Mouse (Mus musculus) left cerebral cortex, postnatal 4 days (tissue): ENCODE results near the gene Zfp280b. TPM values are rescaled to one million over a fixed set of nuclear protein-coding genes. Genes with fewer than 3 reads are reported as not detected.
A peak's percentile ranks its signal among the peaks of the same experiment; 100 is the strongest.
"Not testable (repeated sequence)": the region's sequence is repeated elsewhere in the genome, so short reads cannot be mapped to it uniquely, and the experiment has no call there.

Experiments used
- DNase-seq: peaks from one replicate; pipeline ENCODE4 v3.0.0-alpha.2; 2022
- intact Hi-C: fragments of 180-260 bp; cut with DNase I; formaldehyde crosslinking; loops from one replicate; pipeline ENCODE4 v1.15.1; 2025
- total RNA-seq, 2 experiments: library from RNA; stranded (reverse); gene quantifications; 2 replicates each; pipeline ENCODE4 v1.2.3; 2021

Zfp280b gene
- 10 to 100 TPM; 10.3 to 11.4 TPM for total RNA-seq

DNA sequence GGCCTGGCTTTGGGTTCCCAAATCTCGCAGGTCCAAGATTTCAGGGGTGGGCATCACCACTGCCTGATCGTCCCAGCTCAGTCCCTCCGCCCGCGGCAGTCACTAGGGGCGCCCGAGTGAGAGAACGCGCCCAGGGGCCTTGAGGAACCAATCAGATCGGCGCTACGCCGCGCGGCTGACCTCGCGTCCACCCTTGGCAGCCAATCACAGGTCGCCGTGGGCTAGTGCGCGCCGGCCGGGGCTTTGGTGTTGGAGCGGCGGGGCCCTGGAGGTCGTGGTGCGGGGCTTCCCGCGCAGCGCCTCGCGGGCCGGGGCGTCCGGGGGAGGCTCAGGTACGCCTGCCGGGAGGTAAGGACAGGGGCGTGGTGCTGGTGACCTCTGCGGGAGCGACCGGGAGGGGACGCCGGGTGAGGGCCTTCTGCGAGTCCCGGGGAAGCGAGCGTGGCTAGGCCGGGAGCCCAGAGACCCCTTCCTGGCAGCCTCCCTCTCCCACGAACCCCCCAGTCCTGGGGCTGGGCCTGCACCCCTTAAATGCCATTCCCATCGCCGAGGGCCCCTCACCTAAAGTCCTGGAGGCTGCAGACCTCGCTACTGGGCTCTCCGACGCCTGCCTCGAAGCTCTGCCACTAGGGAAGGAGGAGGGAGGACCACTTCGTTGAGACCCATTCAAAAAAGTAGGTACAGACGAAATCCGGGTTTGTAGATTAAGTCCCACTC lies at the start of gene Zfp280b:
Zfp280b (plus strand) TSS at position 249 of the 717 bp plus-strand sequence.
- intact Hi-C loops, result loop anchor here (10.0 kb wide), 1 partner anchor 172 kb away; no protein-coding TSS in a partner anchor
- DNase-seq, result peak; percentile 98

DNA sequence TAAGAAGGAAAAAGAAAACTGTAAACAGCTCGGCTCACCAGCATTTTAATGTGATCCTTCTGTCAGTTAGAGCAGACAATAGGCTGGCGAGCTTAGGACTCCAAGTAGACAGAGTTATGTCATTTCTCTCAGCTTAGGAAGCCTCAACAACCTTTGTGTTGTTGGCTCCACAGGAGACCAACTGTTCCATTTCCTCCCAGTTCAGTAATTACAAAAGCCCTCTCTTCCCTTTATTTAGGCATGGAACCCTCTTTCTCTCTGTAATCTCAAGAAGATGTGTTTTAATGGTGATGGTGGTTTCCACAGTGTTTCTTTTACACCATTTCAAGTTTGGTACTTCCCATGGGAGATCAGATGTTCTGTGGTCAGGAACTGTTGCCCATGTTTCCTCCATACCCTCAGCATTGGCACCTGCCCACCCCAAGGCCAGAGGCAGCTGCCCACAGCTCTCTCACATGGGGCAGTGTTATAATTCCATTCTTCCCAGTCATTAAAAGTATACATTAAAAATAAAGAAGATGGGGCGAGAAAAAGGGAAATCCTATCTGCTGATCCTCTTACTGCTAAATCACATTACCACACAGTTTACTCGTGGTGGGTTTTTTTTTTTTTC lies 41.9 kb upstream of the Zfp280b start:
- intact Hi-C loops, result no loop called here
- no peak for DNase-seq

DNA sequence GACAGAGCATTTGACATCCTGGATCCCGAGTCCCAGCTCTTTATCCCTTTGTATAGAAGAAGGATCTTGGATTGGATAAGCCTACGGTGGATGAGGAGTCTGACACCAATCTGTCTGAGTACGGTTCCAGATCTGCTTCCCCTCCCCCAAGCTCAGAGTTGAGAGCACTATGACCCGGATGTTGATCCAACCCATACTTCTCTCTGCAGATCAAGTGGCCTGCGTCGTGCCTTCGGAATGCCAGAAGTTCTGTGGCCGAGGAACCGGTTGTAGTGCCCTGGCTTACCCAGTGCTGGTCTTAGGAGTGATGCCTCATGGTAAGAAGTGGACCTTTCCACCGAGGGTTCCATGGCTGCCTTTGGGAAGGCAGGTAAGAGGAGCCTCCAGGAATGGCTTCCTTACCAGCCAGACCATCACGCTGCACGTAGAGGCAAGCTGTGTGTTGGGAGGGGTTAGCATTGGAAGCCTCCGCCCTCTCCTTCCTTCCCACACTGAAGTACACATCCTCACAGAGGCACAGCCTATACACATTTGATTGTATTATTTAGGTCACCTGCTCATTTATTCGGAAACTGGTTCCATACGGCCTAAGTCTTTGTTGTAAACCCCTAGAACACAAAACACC lies 38.7 kb upstream of the Zfp280b start:
- DNase-seq, result no peak
- intact Hi-C loops, result no loop called here

DNA sequence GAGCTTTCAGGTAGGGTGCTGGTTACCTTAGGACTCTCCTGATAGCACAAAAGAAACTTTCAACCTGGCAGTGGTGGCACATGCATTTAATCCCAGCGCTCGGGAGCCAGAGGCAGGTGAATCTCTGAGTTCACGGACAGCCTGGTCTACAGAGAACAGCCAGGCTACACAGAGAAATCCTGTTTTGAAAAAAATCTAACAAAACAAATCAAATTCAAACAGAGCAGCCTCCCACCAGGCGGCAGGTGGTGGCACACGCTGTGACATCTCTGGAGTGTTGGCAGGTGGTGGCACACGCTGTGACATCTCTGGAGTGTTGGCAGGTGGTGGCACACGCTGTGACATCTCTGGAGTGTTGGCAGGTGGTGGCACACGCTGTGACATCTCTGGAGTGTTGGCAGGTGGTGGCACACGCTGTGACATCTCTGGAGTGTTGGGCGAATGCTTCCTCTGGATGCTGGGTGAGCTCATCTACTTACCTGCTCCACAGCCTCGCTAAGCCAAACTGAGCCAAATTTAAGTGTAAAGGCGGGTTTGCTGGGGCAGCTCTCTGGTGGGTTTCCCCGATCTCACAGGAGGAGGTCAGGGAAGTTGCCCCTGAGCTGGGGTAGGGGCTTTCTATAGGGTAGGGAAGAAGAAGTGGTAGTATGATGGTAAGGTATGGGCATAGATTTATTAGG lies 37.8 kb upstream of the Zfp280b start:
- intact Hi-C loops, DNase-seq: not testable (repeated sequence)

DNA sequence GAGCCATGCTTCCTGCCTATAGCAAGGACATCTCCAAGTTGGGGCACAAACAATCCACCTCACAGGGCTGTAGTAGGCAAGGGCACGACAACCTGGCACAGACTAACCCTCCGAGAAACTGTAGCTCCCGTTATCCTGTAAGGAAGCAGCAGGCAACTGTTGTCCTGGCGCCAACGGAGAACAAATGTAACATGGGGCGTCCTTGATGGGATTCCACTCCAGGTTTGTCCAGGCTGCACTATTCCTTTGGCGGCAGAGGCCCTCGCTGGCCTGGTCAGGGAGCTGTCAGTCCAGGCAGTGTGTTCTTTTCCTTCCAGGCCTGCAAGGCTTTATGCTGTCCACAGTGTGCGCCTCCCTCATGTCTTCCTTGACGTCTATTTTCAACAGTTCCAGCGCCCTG lies 37.0 kb upstream of the Zfp280b start:
- intact Hi-C loops, result no loop called here
- no peak for DNase-seq

DNA sequence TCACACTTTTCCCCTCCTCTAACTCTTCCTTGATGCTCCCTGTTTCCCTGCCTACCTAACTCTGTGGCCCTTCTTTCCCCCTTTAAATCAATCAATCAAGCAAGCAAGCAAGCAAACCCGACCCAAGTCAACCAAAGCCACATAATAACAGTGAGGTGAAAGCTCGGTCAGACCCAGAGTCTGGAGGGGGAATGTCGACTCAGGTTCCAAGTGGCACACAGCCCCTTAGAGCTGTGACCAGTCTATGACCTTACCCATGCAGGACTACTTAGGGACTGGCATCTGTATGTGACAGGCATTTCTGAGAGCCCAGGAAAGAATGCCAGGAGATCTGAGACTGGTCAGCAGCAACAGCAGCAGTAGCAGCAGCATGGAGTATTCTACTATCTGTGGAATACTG lies 36.1 kb upstream of the Zfp280b start:
- intact Hi-C loops, result no loop called here
- DNase-seq, result no peak

DNA sequence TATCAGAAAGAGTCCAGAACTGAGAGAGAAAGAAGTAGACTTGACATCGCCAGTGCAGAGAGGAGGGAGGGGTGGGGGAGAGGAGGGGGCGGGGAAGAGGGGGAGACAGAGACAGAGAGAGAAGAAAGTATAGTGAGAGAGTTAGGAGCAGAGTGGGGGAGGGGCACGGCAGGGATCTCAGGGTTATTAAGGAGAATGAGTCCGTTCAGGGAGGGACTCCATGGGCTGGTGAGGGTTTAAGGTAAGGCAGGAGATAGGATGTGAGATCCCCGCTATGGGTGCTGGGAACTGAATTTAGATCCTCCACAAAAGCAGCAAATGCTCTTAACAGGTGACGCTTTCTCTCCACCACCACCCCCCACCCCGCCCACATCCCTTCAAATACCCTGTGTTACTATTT lies 31.3 kb upstream of the Zfp280b start:
- no peak for DNase-seq
- intact Hi-C loops, result no loop called here

DNA sequence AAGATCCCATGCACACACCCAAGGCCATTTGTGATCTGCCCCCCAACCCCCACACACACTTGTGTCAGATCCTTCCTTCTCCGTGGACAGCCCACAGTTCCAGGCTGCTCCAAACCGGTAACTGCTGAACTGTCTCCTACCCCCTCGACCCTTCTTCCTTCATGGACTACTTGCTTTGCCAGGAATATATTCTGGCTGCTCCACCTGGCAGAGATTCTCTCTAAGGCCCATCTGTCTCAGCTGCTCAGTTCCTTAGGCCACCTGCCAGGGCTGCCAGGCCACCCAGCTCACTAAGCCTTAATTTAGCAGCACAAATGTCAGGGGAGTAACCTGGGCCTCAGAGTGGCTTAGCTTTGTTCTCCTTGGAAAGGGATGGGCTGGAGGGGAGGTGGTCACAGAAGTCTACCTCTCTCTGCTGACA lies 30.3 kb upstream of the Zfp280b start:
- intact Hi-C loops, result no loop called here
- peak; percentile 82 for DNase-seq

DNA sequence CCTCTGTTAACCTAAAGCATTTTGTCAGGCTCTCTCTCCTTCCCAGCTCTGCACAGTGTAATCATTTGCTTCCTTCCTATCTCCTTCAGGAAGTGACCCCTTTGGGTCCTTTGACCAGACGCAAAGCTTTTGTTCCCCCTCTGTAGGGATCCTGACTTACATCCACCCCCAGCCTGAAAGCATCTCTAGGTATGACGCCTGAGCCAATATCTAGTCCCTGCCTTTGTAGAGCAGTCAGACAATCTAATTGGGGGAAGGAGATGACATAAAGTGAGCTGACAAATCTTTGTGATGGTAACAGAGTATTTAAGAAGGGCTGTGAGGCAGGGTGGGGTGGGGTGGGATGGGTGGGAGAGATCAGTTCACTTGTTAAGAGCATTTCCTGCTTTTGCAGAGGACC lies 29.8 kb upstream of the Zfp280b start:
- intact Hi-C loops, result no loop called here

DNA sequence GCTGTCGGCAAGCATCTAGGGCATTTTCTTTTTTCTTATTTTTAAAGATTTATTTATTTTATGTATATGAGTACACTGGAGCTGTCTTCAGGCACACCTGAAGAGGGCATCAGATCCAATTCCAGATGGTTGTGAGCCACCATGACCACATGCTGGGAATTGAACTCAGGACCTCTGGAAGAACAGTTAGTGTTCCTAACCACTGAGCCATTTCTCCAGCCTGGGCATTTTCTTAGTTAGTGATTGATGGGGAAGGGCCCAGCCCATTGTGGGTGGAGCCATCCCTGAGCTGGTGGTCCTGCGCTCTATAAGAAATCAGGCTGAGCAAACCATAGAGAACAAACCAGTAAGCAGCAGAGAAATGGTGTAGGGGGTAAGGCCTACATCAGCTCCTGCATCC lies 29.2 kb upstream of the Zfp280b start:
- intact Hi-C loops, result no loop called here
- no peak for DNase-seq

More for the DNA sequence above, 29.8 kb upstream of the Zfp280b start:
- no peak for DNase-seq

DNA sequence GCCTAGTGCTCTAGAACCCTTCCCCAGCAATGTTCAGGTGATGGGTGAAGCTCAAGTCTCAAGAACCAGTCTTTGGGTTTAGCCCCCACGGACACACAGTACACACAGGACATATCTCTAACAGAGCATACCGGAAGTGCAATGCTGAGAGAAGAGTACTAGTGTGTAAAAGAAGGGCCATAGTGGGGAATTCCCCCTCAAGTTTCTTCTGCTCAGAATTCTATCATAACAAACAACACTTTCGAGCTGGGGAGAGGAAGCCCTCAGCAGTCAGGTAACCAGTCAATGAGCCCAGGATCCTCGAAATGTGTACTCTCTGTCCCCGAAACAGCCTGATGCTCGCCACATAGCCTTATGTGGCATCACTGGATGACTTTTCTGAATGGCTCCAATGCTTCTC lies 26.1 kb upstream of the Zfp280b start:
- intact Hi-C loops, result no loop called here
- DNase-seq, result no peak

DNA sequence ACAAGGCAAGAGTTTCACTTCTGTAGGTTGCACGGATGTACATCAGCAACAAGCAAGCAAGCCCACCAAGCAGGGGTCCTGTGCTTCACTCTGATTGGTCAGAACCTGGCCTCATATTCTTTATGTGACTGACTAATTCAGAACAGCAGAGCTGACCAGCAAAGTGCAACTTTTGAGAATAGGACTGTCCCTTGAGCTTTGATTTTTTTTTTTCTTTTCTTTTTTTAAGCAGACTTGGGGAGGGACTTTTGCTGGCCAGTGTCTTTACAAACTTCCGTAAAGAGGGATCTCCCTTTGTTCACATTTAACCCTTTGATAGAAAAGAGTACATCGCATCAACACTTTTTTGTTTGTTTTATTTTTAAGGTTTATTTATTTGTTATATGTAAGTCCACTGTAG lies 22.6 kb upstream of the Zfp280b start:
- DNase-seq, result no peak
- intact Hi-C loops, result no loop called here

DNA sequence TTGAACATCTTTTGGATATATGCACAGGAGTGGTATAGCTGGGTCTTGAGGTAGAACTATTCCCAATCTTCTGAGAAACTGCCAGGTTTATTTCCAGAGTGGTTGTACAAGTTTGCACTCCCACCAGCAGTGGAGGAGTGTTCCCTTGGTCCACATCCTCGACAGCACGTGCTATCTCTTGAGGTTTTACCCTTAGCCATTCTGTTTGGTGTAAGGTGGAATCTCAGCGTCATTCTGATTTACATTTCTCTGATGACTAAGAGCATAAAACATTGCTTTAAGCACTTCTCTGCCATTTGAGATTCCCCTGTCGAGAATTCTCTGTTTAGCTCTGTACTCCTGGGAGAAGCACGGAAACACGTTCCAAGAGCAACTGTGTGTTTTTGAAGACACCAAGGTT lies 19.5 kb upstream of the Zfp280b start:
- DNase-seq, result no peak
- intact Hi-C loops, result no loop called here

DNA sequence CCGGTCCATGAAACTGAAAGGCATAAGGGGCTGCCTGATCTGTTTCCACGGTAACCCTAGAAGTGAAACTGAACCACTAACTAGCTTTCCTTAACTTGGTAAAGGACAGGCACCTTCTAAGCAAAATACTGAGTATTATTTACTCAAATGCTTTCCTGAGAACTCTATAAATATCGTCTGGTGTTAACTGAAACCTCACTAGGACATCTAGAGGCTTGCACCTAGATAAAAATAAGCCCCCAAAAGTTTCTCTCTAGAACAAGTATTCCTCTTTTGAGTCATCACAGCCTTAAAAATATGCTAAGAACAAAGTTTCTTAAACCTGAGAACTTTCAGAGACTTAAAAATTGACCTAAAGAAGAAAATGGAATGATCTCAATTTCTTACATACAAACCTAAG lies 15.6 kb upstream of the Zfp280b start:
- DNase-seq, result no peak
- intact Hi-C loops, result no loop called here

DNA sequence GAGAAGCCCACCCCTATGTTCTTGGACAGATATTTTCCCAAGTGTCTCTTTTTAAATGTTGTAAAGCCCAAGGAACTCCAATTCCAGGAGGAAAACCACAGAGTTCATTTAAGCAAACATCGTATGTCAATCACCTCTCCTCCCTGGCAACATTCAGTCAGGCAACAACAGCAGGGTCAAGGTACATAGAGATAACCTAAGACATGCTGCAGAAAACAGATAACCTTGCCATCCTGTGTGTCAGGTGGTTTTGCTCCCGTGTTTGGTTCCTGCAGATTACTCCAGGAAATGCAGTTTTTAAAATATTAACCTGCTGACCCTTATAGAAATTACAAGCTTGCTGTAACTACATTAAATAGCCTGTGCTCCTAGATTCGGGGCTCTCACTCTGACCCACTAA lies 10.7 kb upstream of the Zfp280b start:
- intact Hi-C loops, result no loop called here
- DNase-seq, result no peak

DNA sequence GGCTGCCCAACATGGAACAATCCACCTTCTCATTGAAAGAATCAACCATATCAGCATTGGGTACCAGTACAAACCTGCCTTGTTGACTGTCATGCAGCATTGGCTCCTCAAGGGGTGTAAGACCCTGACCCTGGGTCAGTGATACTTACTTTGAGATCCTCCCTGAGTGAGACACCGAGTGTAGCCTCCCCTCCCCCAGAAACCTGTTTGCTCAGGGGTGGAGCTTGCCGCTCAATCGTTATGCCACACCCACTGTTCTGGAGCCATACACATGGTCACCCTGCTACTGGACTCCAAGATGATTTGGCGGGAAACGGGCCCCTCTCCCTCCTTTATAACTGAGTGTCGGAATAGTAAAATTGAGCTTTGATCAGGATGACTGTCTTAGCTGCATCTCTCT lies 8.5 kb upstream of the Zfp280b start:
- no peak for DNase-seq
- intact Hi-C loops, result no loop called here

DNA sequence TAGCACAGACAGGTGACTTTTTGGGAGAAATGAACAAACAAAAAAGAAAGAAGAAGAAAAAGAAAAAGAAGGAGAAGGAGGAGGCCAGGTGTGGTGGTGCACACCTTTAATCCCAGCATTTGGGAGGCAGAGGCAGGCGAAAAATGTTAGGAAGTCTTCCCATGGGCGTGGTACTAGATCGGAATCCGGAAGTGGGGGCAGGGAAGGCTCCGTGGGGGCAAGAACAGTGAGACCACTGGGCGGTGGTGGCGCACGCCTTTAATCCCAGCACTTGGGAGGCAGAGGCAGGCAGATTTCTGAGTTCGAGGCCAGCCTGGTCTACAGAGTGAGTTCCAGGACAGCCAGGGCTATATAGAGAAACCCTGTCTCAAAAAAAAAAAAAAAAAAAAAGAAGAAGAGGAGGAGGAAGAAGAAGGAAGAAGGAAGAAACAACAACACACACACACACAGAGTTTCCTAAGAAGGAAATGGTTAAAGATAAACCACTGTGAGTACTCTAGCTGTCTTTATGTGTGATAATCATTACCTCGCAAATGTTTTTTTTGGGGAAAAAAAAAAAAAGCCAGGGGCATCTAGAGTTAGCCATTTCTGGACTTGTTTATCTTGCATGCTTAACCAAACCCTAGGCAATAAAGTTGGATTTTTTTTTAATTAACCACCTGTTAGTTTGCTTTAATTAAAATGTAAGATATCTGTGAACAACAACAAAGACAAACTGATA lies 6.8 kb upstream of the Zfp280b start:
- no peak for DNase-seq
- intact Hi-C loops, result no loop called here

DNA sequence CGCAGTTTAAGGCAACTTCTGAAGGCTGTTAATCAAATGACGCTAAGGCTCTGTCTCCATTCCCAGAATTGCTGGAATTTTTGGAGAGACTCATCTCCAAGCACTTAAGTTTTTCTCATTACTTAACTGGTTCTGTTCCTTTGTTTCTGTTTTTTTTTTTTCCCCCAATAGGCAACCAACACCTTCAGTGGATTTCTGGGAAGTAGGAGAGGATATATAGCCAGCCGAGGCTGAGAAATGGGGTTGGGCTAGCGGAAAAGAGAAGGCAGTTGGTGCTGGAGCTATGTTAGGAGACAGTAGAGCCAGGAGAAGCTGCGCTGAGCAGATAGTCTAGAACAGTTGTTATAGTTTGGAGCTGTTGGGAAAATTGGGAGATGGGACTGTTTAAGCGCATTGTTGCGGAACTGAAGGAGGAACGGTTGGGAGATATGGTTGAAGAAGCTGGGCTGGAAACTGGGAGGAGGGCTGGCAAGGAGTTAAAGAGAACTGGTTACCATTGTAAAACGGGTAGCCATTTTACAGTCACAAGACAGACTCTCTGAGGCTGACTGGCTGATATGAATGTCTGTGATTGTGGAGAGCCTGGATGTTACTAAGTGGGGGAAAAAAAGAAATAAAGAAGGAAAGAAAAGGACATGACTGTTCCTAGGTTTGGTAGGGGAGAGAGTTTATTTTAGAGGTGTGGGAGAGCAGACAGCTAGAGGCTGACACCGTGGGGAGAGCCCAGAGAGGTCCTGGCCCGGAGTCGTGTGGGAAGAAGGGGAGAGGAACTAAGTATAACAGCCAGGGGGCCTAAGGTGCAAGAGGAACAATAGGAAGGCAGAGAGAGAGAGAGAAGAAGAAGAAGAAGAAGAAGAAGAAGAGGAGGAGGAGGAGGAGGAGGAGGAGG lies 5.1 kb upstream of the Zfp280b start:
- no peak for DNase-seq
- intact Hi-C loops, result no loop called here

DNA sequence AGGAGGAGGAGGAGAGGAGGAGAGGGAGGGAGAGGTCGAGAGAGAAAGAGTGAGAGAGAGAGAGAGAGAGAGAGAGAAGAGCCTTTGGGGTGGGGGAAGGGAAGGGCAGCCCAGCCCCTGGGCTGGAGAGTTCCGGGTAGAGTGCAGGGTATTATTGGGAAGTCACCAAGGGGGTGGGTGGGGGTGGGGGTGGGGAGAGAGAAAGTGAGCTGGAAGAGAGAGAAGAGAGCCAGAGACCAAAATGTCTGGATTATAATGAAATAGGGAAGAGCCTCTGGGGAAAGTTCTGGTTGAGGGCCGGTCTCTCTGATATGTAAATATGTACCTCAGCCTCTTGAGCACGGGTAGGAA lies 4.5 kb upstream of the Zfp280b start:
- intact Hi-C loops, result no loop called here
- DNase-seq, result no peak

DNA sequence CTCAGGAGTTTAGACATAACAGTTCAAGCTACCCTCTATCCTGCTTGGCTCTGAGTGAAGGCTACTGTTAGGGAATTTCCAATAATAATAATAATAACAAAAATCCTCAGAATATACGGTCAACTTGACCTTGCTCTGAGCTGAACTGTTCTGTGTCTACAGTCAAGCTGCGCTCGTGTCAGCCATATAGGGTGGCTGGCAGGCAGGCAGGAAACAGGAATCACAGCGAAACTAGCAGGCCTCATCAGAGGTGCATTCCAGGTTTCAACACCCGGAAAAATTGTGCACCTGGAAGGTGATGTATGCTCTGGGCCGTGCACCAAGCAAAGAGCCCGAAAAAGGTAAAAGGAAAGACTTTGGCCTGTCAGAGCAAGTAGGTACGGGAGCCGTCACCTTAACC lies 4.1 kb upstream of the Zfp280b start:
- DNase-seq, result no peak
- intact Hi-C loops, result no loop called here
